Mouse (Mus musculus) liver, adult 2 months (tissue): ENCODE results near the gene Hlcs.

Experiments
- CTCF ChIP-seq: fragments of 200-500 bp; IDR thresholded peaks from 2 replicates; pipeline ENCODE4 v1.5.1; 2011; ENCODE audit warnings: low read depth, low read length, control low read depth
- POLR2A ChIP-seq: fragments of 200-500 bp; IDR thresholded peaks from 2 replicates; pipeline ENCODE4 v1.6.1; 2011; ENCODE audit warnings: low read length, control low read depth; ENCODE audit not compliant: insufficient read depth; ENCODE audit errors: extremely low read depth

- TF ChIP-seq POLR2A: no peak
- no peak for TF ChIP-seq CTCF
These were observed 126.8 kb downstream of the Hlcs start for GRCm38 (mm10) chr16:94186526-94186925.
